Mouse (Mus musculus): ENCODE measurements around the gene Nxn.

Gene Nxn

DNA sequence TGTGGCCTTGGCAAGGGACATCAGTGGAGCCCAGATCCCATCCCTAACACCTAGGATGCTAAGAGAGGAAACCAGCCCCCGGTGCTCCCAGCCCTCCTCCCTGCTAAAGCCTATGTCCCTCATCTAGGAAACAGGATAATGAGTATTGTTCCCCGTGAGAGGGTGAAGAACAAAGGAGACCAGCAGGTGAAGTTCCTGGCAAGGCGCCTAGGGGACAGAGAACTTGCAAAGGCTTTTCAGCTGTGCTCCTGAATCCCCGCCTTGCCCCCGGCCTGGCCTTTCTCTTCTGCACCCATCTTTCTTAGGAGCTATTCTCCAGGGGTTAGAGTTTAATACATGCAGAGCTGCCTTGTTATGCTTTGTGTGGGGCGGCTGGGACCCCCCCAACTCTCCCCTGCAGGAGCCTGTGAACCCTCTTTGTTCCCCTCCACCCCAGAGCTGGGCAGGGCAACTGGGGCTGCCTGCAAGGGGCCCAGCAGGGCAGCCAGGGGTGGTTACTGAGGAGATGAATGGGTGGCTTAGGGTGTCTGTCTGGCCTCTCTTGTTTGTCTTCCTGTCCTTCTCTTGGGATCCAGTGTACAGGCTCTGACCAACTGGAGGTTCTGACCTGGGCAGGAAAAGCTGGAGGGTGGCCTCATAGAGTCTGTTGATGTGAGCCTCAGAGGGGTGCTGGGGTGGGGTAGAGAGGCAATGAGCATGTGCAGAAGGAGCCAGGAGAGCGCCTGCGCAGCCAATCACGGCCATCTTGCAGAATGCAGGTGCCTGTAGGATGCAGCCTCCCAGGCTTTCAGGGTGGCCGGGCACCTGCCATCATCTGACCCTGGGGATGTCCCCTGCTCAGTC lies 138.5 kb downstream of the Nxn start:
- DNase-seq (ENCODE audit: low spot score): no peak

GRCm38 (mm10) chr11:76258511-76258910 lies 140.4 kb downstream of the Nxn start:
- DNase-seq (ENCODE audit: low spot score): no peak

- DNase-seq (ENCODE audit: low spot score): no peak
Measured at GRCm38 (mm10) chr11:76257386-76257785, 141.6 kb downstream of the Nxn start.

GRCm38 (mm10) chr11:76256129-76256528 lies 142.8 kb downstream of the Nxn start:
- no peak for DNase-seq (ENCODE audit: low spot score)

DNA sequence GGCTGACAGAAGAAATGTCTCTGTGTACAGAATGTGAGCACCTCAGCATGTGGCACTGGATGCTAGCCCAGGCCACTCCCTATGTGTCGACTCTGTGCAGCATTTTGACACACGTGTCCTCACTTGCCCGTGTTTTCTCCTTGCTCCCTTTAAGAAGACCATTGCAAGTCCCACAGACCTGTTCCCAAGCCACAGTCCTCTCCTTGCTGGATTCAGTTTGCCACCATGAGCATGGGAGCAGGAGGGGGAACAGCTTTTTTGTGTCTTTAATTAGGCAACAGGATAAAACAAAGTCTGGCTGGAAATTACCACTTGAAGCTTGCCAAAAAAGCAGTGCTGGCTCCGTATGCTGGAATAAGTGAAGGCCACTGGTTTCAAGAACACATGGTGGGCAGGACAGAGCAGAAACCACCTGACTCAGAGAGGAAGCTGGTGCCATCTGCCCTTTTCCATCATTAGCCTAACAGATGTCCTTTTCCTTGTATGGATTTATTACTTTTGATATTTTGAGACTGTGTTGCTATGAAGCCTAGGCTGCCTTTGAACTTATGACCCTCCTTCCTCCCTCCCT lies 143.4 kb downstream of the Nxn start:
- no peak for DNase-seq (ENCODE audit: low spot score)

DNA sequence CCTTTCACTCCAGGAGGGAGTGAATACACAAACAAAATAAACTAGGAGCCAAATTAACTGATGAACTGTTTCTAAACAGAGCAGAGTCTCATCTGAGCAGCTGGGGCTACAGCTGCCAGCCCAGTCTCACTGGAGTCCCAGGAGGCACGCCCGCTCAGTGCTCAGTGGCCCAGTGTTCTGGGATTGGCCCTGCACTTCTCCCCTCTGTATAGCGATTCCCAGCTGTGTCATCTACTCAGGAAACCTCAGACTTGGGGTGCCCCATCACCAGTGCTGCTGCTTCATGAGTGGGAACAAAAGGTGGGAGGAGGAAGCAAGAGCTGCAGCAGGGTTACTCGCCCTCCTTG lies 145.0 kb downstream of the Nxn start:
- DNase-seq (ENCODE audit: low spot score): no peak

- DNase-seq (ENCODE audit: low spot score): peak; percentile 40
Measured at GRCm38 (mm10) chr11:76253145-76253917, 145.6 kb downstream of the Nxn start.

GRCm38 (mm10) chr11:76252036-76252435 lies 146.9 kb downstream of the Nxn start:
- DNase-seq (ENCODE audit: low spot score): no peak

GRCm38 (mm10) chr11:76247239-76247638 lies 151.7 kb downstream of the Nxn start:
- no peak for DNase-seq (ENCODE audit: low spot score)

DNA sequence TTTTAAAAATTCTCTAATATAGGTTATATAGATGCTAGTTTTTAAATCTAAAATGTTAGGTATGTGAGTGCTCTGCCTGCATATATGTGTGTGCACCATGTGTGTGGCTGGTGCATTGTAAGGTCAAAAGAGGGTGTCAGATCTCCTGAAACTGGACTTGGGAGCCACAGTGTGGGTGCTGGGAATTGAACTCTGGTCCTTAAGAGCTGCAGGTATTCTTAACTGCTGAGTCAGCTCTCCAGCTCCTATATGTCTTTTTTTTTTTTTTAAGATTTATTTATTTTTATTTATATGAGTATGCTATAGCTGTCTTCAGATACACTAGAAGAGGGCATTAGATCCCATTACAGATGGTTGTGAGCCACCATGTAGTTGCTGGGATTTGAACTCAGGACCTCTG lies 152.5 kb downstream of the Nxn start:
- no peak for DNase-seq (ENCODE audit: low spot score)

DNA sequence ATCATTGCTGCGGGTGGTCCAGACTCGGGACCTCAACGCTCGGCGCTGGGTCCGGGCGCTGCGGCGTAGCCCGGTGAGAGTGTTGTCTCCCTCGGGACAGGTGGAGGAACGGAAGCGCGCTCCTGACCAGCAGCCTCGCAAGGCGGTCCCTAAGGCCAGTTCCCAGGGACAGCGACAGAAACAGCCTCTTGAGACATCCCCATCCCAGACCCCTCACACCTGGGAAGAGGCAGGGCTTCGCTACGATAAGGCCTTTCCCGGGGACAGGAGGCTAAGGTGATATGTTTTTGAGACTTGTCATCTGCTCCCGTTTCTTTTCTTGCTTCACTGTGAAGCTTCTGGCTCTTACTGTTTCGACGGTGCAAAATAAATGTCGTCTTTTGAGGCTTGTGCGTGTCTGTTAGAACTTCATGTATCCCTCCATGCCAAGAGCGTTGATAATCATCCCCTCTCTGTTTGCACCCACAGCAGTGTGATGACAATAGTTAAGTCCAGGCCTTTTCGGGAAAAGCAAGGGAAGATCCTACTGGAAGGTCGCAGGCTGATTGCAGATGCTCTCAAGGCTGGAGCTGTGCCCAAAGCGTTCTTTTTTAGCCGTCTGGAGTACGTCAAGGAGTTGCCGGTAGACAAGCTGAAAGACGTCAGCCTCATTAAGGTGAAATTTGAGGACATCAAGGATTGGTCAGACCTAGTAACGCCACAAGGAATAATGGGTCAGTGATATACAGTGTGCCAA lies 155.0 kb downstream of the Nxn start:
- no peak for DNase-seq (ENCODE audit: low spot score)

DNA sequence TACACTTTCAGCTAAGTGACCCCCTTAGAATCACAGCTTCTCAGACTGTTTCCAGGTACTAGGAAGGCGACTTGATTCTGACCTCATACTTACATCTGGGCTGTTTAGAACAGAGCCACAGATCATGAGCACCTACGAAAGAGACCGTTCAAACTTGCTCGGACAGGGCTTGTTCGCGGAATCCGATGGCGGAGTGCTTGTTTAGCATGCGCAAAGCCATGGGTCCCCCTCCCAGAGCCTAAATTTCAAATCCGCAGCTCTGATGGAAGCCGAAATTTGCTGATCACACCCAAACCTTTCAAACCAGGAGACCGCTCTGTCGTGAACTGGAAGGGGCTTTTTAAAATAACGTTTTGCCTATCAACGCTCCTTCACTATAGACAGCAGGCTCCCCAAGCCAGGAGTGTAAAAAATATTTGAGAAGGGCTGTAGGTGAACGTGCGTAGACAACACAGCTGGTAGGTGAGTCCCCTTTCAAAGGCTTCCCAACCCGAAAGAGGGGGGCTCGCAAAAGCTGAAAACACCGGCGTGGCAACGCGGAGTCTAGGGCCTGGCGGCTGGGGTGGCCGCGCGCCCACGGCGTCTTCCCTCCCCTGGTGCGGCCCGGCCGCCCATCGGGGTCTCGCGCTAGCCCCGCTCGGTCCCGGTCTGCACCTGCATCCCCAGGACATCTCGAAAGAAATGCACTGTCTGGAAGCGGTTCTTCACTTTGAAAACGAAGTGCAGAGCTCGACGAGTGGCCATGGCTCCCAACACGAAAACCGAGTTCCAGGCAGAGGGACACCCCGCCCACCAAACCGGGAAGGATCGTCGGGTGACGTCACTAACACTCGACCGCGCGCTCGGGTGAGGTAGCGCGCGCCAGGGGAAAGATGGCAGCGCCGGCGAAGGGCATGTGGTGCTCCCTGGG lies 155.8 kb downstream of the Nxn start, which contains the start of the genes Mrm3 and Glod4:
TSS of gene Mrm3 (plus strand) at position 815 of the 910 bp plus-strand sequence.
TSS of gene Glod4 (minus strand) at position 825 of the 910 bp plus-strand sequence.
- DNase-seq (ENCODE audit: low spot score): peak; percentile 80

DNA sequence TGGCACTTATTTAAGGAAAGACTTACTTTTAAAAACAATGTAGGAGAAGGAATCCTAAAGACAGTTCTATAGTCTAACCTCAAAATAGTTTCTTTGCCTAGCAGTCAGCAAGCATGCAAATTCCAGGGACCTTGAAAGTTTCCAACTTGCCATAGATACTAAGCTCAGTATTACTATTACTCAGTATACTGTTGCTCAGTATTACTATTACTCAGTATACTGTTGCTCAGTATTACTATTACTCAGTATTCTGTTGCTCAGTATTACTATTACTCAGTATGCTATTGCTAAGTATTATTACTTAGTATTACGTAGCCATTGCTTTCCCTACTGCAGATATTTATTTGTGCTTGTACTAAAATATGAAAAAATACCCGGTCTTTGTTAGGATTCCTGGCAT lies 159.2 kb downstream of the Nxn start:
- DNase-seq (ENCODE audit: low spot score): no peak

DNA sequence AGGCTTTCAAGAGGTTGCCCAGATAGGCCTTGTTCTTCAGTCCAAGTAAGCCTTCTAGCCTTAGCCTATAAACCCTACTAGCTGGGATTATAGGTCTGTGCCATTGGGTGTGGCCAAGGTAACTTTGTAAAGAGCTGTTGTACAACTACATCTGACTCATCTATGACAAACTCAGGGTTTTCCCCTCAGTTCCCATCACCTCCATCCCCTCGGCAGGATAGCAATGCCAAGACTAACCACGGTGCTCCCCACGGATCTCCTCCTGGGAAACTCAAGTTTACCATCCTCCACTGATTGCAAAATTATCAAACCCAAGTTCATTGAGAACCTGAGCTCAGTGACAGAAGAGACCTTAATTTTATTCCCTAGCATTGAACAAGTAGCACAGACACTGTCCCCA lies 162.8 kb downstream of the Nxn start:
- DNase-seq (ENCODE audit: low spot score): no peak

GRCm38 (mm10) chr11:76225051-76225450 lies 173.9 kb downstream of the Nxn start:
- DNase-seq (ENCODE audit: low spot score): no peak

- no peak for DNase-seq (ENCODE audit: low spot score)
Measured at GRCm38 (mm10) chr11:76224631-76225030, 174.3 kb downstream of the Nxn start.

DNA sequence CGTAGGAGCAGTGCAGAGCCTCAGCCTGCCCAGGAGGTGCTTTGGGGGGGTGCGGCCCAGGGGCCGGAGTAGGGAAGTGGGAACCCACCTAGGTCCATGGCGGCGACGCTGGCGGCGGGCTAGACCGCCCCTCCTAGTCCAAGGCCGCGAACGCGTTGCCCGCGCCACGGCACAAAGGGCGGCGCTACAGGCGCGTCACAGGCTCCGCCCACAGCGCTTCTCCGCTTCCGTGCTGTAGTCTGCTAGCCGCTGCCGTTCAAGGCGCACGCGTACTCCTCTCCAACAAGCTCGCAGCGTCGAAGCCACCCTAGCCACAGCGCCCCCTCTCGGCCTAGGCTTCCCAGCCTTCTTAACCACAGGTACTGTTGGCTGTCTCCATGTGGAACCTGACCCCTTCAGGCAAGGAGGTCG lies 181.5 kb downstream of the Nxn start, which contains the start of the genes Dbil5 and Gemin4:
TSS of gene Dbil5 (plus strand) at position 219 of the 411 bp plus-strand sequence.
TSS of gene Gemin4 (minus strand) at position 275 of the 411 bp plus-strand sequence.
- DNase-seq (ENCODE audit: low spot score): peak; percentile 89

- DNase-seq (ENCODE audit: low spot score): no peak
Measured at GRCm38 (mm10) chr11:76216681-76217389, 182.1 kb downstream of the Nxn start.

DNA sequence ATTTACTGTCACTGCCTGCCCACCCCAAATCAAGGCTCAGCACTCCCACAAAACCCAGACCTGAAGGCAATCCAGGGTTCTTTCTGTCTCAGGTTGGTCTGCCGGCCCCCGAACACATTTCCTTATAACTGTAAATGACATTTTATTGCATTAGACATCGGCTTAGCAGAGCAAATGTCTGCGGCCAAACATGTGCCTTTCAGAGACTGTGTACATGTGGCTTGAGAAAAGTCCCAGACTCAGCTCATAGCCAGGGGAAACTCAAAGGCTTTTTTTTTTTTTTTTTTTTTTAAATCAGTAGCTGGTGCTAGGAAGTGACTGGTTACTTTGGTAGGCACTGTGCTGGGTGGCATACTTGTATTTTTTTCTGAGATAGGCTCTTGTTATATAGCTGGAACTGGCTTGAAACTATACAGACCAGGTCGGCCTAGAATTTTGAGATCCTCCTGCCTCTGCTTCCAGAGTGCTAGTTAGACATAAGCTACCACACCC lies 182.8 kb downstream of the Nxn start:
- no peak for DNase-seq (ENCODE audit: low spot score)

GRCm38 (mm10) chr11:76215011-76215410 lies 183.9 kb downstream of the Nxn start:
- DNase-seq (ENCODE audit: low spot score): no peak
